Mouse (Mus musculus) limb, embryonic 14.5 days (tissue): ENCODE data around the gene Galnt10. TPM values are rescaled to one million over a fixed set of nuclear protein-coding genes. Genes with fewer than 3 reads are reported as not detected.

Experiments used
- ATAC-seq: fragments of 200-750 bp; cut with Nextera tagmentation; 2 replicates; pipeline ENCODE4 v1.8.0; 2017; ENCODE audit warnings: low read depth, moderate number of reproducible peaks, moderate TSS enrichment; ENCODE audit not compliant: low FRiP score
- DNase-seq: peaks from one replicate; pipeline ENCODE4 v3.0.0-alpha.2; 2015; ENCODE audit warnings: low spot score
- H3K27ac ChIP-seq: fragments of 300-500 bp; sonication (generic); replicated peaks from 2 replicates; pipeline ENCODE4 v1.5.1; 2014; ENCODE audit warnings: low read depth, mild to moderate bottlenecking, low read length, moderate library complexity, mixed read lengths
- H3K27me3 ChIP-seq: fragments of 300-500 bp; sonication (generic); 2 replicates; pipeline ENCODE4 v1.6.1; 2014; ENCODE audit warnings: low read length, mixed read lengths; ENCODE audit not compliant: control insufficient read depth, insufficient read depth
- H3K36me3 ChIP-seq: fragments of 300-500 bp; sonication (generic); 2 replicates; pipeline ENCODE4 v1.6.1; 2014; ENCODE audit warnings: mild to moderate bottlenecking, low read length, moderate library complexity, mixed read lengths; ENCODE audit not compliant: control insufficient read depth, insufficient read depth
- H3K4me1 ChIP-seq: fragments of 300-500 bp; sonication (generic); 2 replicates; pipeline ENCODE4 v1.6.1; 2014; ENCODE audit warnings: antibody characterized with exemption, low read length, mixed read lengths; ENCODE audit not compliant: control insufficient read depth, insufficient read depth
- H3K4me2 ChIP-seq: fragments of 300-500 bp; sonication (generic); replicated peaks from 2 replicates; pipeline ENCODE4 v1.6.1; 2014; ENCODE audit warnings: low read depth, mild to moderate bottlenecking, low read length, moderate library complexity; ENCODE audit not compliant: severe bottlenecking
- H3K4me3 ChIP-seq: fragments of 300-500 bp; sonication (generic); replicated peaks from 2 replicates; pipeline ENCODE4 v1.5.1; 2014; ENCODE audit warnings: low read length
- H3K9ac ChIP-seq: fragments of 300-500 bp; sonication (generic); 2 replicates; pipeline ENCODE4 v1.6.1; 2014; ENCODE audit warnings: mild to moderate bottlenecking, low read depth, low read length, moderate library complexity; ENCODE audit not compliant: severe bottlenecking
- H3K9me3 ChIP-seq: fragments of 300-500 bp; sonication (generic); 2 replicates; pipeline ENCODE4 v1.6.1; 2016; ENCODE audit warnings: low read length; ENCODE audit not compliant: control insufficient read depth
- POLR2A ChIP-seq: fragments of 200-500 bp; IDR thresholded peaks from 2 replicates; pipeline ENCODE4 v1.8.0; 2012; ENCODE audit warnings: inconsistent platforms, mild to moderate bottlenecking, moderate library complexity, borderline replicate concordance; ENCODE audit not compliant: insufficient read depth, insufficient read length; ENCODE audit errors: extremely low read depth
- WGBS: fragments of 180-500 bp; shearing (Covaris S2); extraction: QIAGEN DNeasy Blood & Tissue Kit; methylation state at CpG from one replicate; pipeline ENCODE4 v1.1.7; 2014; 5-methylcytosine and 5-hydroxymethylcytosine counted together
- polyA plus RNA-seq, 2 experiments: library from polyadenylated mRNA; depleted of rRNA in 1 of 2; stranded (reverse) in 1 of 2; unstranded in 1 of 2; fragments of >200 nt; fragmentation: Nextera tagmentation in 1 of 2; extraction: Ambion mirVana in 1 of 2; gene quantifications; 2 replicates each; pipeline versions ENCODE4 v1.2.1 to v1.2.3; 2012 to 2014

Galnt10 gene
- polyA plus RNA-seq, 2 experiments, result 24.4 to 26.5 TPM

DNA sequence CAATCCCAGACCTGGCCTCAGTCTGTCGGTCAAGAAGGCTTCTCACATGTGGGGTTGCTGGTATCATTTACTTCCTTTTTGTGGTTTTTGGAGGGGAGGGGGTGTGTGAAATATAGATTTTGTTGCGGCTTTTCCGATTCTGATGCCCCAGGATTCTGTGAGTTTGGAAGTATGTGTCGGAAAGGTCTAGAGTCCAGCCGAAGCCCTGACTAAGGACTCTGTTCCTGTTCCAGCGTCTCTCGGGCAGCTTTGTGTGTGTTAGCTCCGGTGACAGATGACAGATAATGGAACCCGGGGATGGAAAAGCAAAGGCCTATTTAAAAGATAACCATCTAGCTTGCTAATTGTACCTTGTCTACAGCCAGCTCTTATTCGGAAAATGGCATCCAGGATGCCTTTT is 4.4 kb downstream of the Galnt10 start:
- no peaks in the 10 kb centered on the region for H3K9me3 ChIP-seq
- ATAC-seq (no peak), DNase-seq (no peak)
- H3K4me3 ChIP-seq, result no peak overlapping the region
- no peak for TF ChIP-seq POLR2A
- H3K4me2 ChIP-seq, result no peak overlapping the region
- H3K27me3 ChIP-seq, result no peaks in the 10 kb centered on the region
- no peak overlapping the region for H3K27ac ChIP-seq
- no peak overlapping the region for H3K9ac ChIP-seq
- peaks cover 30% of the 10 kb centered on the region for H3K4me1 ChIP-seq
- H3K36me3 ChIP-seq, result no peaks in the 10 kb centered on the region
- WGBS, result 74% methylated on average over 10 of the region's 10 CpGs

GRCm38 (mm10) chr11:57650867-57651266 is 5.6 kb downstream of the Galnt10 start:
- H3K4me3 ChIP-seq, result no peak overlapping the region
- no peaks in the 10 kb centered on the region for H3K9me3 ChIP-seq
- no peak for DNase-seq
- no peak overlapping the region for H3K27ac ChIP-seq
- WGBS, result 81% methylated on average over 2 of the region's 2 CpGs
- ATAC-seq, result no peak
- H3K36me3 ChIP-seq, result no peaks in the 10 kb centered on the region
- no peaks in the 10 kb centered on the region for H3K27me3 ChIP-seq
- TF ChIP-seq POLR2A, result no peak
- no peak overlapping the region for H3K4me2 ChIP-seq
- H3K9ac ChIP-seq, result no peak overlapping the region
- H3K4me1 ChIP-seq, result peaks cover 38% of the 10 kb centered on the region

DNA sequence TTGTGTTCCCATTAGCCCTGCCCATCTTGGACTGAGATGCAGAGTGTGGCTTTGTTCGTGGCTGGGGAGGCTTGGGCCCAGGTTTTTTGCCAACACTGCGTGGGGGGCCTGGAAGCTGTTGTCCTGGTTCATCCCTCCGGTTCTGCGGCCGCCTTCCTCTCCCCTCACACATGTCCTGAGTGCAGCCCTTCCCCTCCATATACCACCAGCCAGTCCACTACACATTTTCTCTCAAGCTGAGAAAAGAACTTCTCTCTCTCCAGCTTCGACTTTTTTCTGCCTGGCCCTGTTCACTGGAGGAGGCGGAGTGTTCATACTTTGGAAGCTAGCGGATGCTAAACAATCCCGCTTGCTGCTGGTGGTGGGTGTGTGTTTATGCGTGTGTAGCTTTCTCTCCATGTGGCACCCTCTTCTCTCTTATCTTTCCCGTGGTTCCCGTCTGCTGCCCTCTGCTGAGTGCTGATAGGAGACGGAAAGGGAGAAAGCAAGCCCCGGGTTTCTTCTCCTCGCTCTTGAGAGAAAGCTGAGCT is 6.1 kb downstream of the Galnt10 start:
- TF ChIP-seq POLR2A, result no peak
- ATAC-seq (no peak), DNase-seq (peak; percentile 29)
- Histone ChIP-seq H3K4me3 (no peak overlapping the region), H3K9me3 (no peaks in the 10 kb centered on the region), H3K36me3 (no peaks in the 10 kb centered on the region), H3K9ac (no peak overlapping the region; the same call in 1 of the 2 replicates), H3K27me3 (no peaks in the 10 kb centered on the region), H3K27ac (peak overlapping the region; percentile 63; the same call in 1 of the 2 replicates), H3K4me1 (peaks cover 41% of the 10 kb centered on the region), H3K4me2 (no peak overlapping the region)
- 48% methylated on average over 15 of the region's 15 CpGs for WGBS

GRCm38 (mm10) chr11:57652206-57652922 is 7.1 kb downstream of the Galnt10 start:
- Histone ChIP-seq H3K4me3 (no peak overlapping the region), H3K9me3 (no peaks in the 10 kb centered on the region), H3K27ac (no peak overlapping the region), H3K4me1 (peaks cover 42% of the 10 kb centered on the region), H3K36me3 (no peaks in the 10 kb centered on the region), H3K9ac (no peak overlapping the region), H3K27me3 (no peaks in the 10 kb centered on the region), H3K4me2 (no peak overlapping the region)
- ATAC-seq (no peak), DNase-seq (no peak)
- no peak for TF ChIP-seq POLR2A
- 88% methylated on average over 23 of the region's 23 CpGs for WGBS

- Histone ChIP-seq H3K27ac (no peak overlapping the region), H3K4me2 (no peak overlapping the region), H3K27me3 (no peaks in the 10 kb centered on the region), H3K4me3 (no peak overlapping the region), H3K9ac (no peak overlapping the region), H3K9me3 (no peaks in the 10 kb centered on the region), H3K36me3 (no peaks in the 10 kb centered on the region), H3K4me1 (peaks cover 39% of the 10 kb centered on the region)
- ATAC-seq, result no peak
- no peak for DNase-seq
- 90% methylated on average over 13 of the region's 14 CpGs for WGBS
- no peak for TF ChIP-seq POLR2A
Observed at GRCm38 (mm10) chr11:57652923-57653660, 7.8 kb downstream of the Galnt10 start.
